Mouse (Mus musculus) megakaryocyte, adult 5-6 weeks (primary cell): ENCODE data around the gene Paox. TPM values are rescaled to one million over a fixed set of nuclear protein-coding genes. Genes with fewer than 3 reads are reported as not detected.

Source experiments
- ATAC-seq: 2 replicates; pipeline ENCODE4 v1.8.0; 2016; ENCODE audit warnings: mild to moderate bottlenecking, inconsistent platforms; ENCODE audit not compliant: poor library complexity, severe bottlenecking
- total RNA-seq, 2 experiments: library from RNA; stranded (forward) in 1 of 2; stranded (reverse) in 1 of 2; fragments of 153-499, 151-499 nt in 1 of 2; fragments of 221-1000, 200-1000 nt in 1 of 2; gene quantifications; 2 replicates each; pipeline versions ENCODE4 v1.2.3 to v1.2.4; 2015 to 2017

The Paox gene
- total RNA-seq, 2 experiments from 2014 or later: 11.3 to 12.9 TPM

- no peak for ATAC-seq
Measured at GRCm38 (mm10) chr7:140169386-140169785, 53.8 kb downstream of the Paox start.

- ATAC-seq: no peak
Measured at GRCm38 (mm10) chr7:140170863-140171262, 55.3 kb downstream of the Paox start.

GRCm38 (mm10) chr7:140172936-140173335 lies 57.3 kb downstream of the Paox start, which contains the start of gene Olfr523:
TSS of gene Olfr523 (plus strand) at chr7:140173217.
- no peak for ATAC-seq

GRCm38 (mm10) chr7:140179176-140179575 lies 63.6 kb downstream of the Paox start:
- ATAC-seq: no peak

GRCm38 (mm10) chr7:140180692-140181091 lies 65.1 kb downstream of the Paox start:
- ATAC-seq: no peak

- no peak for ATAC-seq
Measured at GRCm38 (mm10) chr7:140184206-140184605, 68.6 kb downstream of the Paox start.

Other genes with a start within 250 kb of the Paox start
- not detected in 2 replicates for gene Kndc1, start 221.1 kb upstream of the Paox start, total RNA-seq (2015)
- 0.04 TPM in 1 of 2 replicates, not detected in the other for gene Kndc1, start 221.1 kb upstream of the Paox start, total RNA-seq (2017)
- gene Utf1, start 172.0 kb upstream of the Paox start, total RNA-seq (2015): not detected in 2 replicates
- gene Utf1, start 172.0 kb upstream of the Paox start, total RNA-seq (2017): not detected in 2 replicates
- gene 6430531B16Rik, start 137.0 kb upstream of the Paox start, total RNA-seq (2015): 1.1 and 1.2 TPM in 2 replicates
- 0.89 and 2.3 TPM in 2 replicates for gene 6430531B16Rik, start 137.0 kb upstream of the Paox start, total RNA-seq (2017)
- 35.0 and 43.7 TPM in 2 replicates for gene Adam8, start 123.2 kb upstream of the Paox start, total RNA-seq (2015)
- gene Adam8, start 123.2 kb upstream of the Paox start, total RNA-seq (2017): 39.3 and 51.1 TPM in 2 replicates
- 32.2 and 34.0 TPM in 2 replicates for gene Zfp511, start 79.4 kb upstream of the Paox start, total RNA-seq (2015)
- gene Zfp511, start 79.4 kb upstream of the Paox start, total RNA-seq (2017): 19.9 and 22.8 TPM in 2 replicates
- gene Tubgcp2, start 79.1 kb upstream of the Paox start, total RNA-seq (2015): 17.8 and 18.8 TPM in 2 replicates
- gene Tubgcp2, start 79.1 kb upstream of the Paox start, total RNA-seq (2017): 29.7 and 36.7 TPM in 2 replicates
- gene Msx3, start 66.7 kb upstream of the Paox start, total RNA-seq (2015): not detected in 2 replicates
- not detected in 2 replicates for gene Msx3, start 66.7 kb upstream of the Paox start, total RNA-seq (2017)
- gene Caly, start 33.3 kb upstream of the Paox start, total RNA-seq (2015): not detected in 2 replicates
- not detected in 2 replicates for gene Caly, start 33.3 kb upstream of the Paox start, total RNA-seq (2017)
- gene Prap1, start 22.4 kb upstream of the Paox start, total RNA-seq (2015): not detected in 2 replicates
- gene Prap1, start 22.4 kb upstream of the Paox start, total RNA-seq (2017): not detected in 2 replicates
- 13.0 and 15.8 TPM in 2 replicates for gene Fuom, start 13.4 kb upstream of the Paox start, total RNA-seq (2015)
- gene Fuom, start 13.4 kb upstream of the Paox start, total RNA-seq (2017): 12.1 and 16.0 TPM in 2 replicates
- gene Echs1, start 677 bp downstream of the Paox start, total RNA-seq (2015): 72.7 and 97.4 TPM in 2 replicates
- 71.3 and 87.9 TPM in 2 replicates for gene Echs1, start 677 bp downstream of the Paox start, total RNA-seq (2017)
- gene Mtg1, start 21.8 kb downstream of the Paox start, total RNA-seq (2015): 10.2 and 17.4 TPM in 2 replicates
- 5.9 and 14.4 TPM in 2 replicates for gene Mtg1, start 21.8 kb downstream of the Paox start, total RNA-seq (2017)
- not detected in 2 replicates for gene Sprn, start 39.1 kb downstream of the Paox start, total RNA-seq (2015)
- gene Sprn, start 39.1 kb downstream of the Paox start, total RNA-seq (2017): not detected in 2 replicates
- gene Olfr522, start 49.0 kb downstream of the Paox start, total RNA-seq (2015): not detected in 2 replicates
- gene Olfr522, start 49.0 kb downstream of the Paox start, total RNA-seq (2017): not detected in 2 replicates
- gene Olfr523, start 57.4 kb downstream of the Paox start, total RNA-seq (2015): not detected in 2 replicates
- not detected in 2 replicates for gene Olfr523, start 57.4 kb downstream of the Paox start, total RNA-seq (2017)
- gene Olfr524, start 90.2 kb downstream of the Paox start, total RNA-seq (2015): not detected in 2 replicates
- gene Olfr524, start 90.2 kb downstream of the Paox start, total RNA-seq (2017): not detected in 2 replicates
- gene Cd163l1, start 102.5 kb downstream of the Paox start, total RNA-seq (2015): 0.11 and 0.41 TPM in 2 replicates
- 0.44 and 0.61 TPM in 2 replicates for gene Cd163l1, start 102.5 kb downstream of the Paox start, total RNA-seq (2017)
- gene 5830411N06Rik, start 131.5 kb downstream of the Paox start, total RNA-seq (2015): not detected in 2 replicates
- gene 5830411N06Rik, start 131.5 kb downstream of the Paox start, total RNA-seq (2017): 0.33 TPM in 1 of 2 replicates, not detected in the other
- gene Olfr525, start 205.1 kb downstream of the Paox start, total RNA-seq (2015): not detected in 2 replicates
- not detected in 2 replicates for gene Olfr525, start 205.1 kb downstream of the Paox start, total RNA-seq (2017)
- not detected in 2 replicates for gene Olfr527, start 218.2 kb downstream of the Paox start, total RNA-seq (2015)
- gene Olfr527, start 218.2 kb downstream of the Paox start, total RNA-seq (2017): not detected in 2 replicates
- 0.11 TPM in 1 of 2 replicates, not detected in the other for gene Olfr60, start 245.9 kb downstream of the Paox start, total RNA-seq (2015)
- not detected in 2 replicates for gene Olfr60, start 245.9 kb downstream of the Paox start, total RNA-seq (2017)